Mouse (Mus musculus) urinary bladder, postnatal 10 days (tissue): ENCODE measurements around the gene Clnk.
"Not testable (repeated sequence)": the region's sequence is repeated elsewhere in the genome, so short reads cannot be mapped to it uniquely, and the experiment has no call there.

Experiments used
- DNase-seq: peaks from one replicate; pipeline ENCODE4 v3.0.0; 2022; ENCODE audit warnings: low spot score

Clnk gene

DNA sequence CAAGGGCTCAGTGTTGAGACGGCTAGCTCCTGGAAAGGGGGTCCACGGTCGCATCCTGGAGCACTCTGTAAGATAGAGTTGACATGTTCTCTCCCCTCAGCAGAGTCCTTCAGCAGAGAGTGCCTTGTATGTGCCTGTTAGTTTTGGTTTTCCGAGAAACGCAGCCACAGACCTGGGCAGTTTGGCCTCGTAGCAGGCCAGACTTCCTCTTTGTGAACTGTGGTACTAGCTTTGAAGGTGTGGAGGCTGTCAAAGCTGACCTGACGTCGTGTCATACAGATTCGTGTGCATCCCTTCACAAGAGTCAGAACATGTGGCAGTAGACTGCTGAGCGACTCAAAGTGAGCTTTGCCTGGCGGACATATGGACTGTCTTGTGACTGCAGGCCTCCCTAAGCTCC is at the start of gene Clnk:
Gene Clnk (minus strand): TSS at position 191 of the 400 bp plus-strand sequence.
- DNase-seq = no peak

DNA sequence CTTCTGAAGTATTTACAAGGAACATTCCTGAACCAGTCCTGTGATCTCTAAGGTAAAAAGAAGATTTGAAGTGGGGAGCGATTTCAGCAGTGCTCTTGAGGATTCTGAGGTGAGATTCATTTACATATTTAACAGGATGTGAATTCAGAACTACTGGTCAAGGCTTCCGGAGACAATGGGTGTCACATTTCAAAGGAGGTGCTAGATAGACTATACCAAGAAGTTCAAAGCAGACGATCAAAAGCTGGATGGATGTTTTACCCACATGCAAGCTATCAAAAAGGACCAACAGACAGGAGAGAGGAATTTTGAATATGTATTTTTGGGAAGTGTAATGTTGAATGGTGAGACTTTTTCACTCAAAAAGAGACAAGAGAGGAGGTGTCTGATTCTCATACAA is 28.7 kb upstream of the Clnk start:
- DNase-seq = no peak

DNA sequence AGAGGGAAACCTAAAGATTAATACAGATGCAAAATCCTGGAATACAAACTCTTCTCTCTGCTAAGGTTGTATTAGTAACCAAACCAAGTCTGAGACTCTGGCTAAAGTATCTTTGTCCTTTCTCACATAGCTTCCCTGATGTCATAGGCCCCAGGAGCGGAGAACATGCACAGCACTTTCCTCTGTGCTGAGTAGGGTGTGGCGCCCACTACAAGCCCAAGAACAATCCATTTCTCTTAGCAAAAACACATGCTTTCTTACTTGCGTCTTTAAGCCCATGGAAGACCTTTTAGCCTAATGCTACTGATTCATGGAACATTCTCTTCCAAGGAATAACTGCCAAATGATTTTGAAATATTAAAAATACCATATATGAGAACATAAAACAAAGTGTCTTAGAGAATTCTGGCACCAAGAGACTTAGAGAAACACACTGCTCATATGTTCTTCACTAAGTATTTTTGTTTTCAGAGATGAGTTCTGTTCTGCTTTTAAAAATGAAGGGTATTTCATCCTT is 28.0 kb upstream of the Clnk start:
- DNase-seq = no peak

DNA sequence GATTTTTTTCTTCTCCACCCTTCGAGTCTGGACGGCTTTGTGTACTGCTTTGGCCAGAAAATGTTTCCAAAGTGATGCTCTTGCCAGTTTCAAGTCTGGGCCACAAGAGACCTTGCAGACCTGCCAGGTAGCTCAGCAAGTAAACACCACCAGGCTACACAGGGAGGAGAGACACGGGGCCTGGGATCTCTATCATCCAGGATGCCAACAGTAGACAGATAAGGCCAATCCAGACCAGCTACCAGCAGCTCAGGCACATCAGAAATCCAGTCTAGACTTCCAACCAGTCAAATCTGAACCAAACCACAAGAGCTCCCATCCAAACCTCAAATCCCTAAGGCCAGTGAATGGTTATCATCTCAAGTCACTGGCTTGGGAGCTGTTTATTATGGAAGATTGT is 26.3 kb upstream of the Clnk start:
- no peak for DNase-seq

DNA sequence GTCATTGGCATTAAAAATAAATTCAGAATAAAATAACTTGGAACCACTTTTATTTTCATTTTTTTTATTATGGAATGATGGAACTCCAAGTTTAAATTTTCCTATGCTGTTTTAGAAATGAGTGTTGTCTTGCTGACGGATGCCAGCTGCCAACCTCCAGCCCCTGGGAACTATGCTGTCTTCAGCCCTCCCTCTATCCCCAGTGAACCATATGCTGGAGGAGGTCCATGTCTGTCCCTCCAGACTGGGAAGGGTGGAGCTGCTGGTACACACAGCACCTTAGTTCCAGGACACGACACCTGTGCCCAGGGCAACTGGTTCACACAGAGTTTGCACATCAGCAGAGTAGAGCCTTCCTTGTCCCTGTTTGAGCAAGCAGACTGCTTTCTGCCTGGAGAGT is 22.4 kb upstream of the Clnk start:
- DNase-seq = no peak

DNA sequence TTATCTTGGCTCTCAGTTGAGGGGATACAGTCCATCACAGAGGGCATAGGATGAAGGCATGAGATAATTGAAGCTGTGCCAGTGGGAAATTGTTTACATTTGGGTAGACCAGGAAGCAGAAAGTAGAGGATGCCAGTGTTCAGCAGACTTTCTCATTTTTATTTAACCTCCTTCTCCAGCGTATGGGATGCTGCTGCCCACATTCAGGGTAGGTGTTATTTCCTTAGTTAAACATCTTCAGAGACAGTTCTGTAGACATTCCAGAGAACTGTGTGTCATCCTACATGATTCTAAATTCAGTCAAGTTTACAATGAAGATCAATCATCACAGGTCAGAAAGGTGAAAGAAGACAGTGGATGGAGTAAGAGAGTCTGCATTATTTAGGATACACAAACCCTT is 12.0 kb upstream of the Clnk start:
- no peak for DNase-seq

DNA sequence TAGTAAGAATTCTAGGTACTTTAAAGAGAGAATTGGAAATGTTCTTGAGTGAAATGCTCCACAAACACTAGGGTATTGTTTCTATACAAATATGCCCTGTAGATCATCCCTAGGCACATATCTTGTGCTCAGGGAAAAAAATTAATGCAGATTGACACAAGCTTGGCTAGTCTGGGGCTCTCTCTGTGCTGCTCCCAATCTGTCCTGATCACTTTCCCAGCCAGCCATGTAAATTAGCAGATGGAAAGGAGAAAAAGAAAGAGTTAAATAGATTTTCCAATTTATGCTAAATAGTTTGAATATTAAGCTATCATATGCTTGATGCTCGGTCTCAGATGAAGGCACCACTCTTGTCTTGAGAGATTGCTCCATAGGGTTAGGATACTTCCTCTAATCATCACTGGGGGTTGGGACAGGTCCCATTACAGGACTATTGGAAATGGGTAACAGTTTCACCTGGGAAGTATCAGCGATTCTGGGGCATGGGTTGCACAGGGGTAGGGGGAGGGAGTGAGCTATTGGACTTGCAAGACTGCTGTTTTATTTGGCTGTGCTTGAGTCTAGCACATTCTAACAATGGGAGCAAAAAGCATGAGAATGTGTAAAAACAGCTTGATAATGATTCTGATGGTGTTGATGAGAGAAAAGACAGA is 10.1 kb upstream of the Clnk start:
- no peak for DNase-seq

DNA sequence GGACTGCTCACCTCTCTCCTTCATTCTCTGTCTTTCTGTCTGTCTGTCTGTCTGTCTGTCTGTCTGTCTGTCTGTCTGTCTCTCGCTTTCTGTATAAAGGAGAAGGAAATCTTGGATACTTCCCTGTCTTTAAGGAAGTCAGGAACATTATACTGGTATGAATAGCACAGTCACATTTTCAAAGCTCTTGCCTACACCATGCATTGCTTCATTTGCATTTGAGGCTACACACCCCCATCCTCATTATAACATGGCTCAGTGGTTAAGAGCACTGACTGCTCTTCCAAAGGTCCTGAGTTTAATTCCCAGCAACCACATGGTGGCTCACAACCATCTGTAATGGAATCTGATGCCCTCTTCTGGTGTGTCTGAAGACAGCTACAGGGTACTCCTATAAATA is 6.0 kb upstream of the Clnk start:
- DNase-seq = not testable (repeated sequence)

DNA sequence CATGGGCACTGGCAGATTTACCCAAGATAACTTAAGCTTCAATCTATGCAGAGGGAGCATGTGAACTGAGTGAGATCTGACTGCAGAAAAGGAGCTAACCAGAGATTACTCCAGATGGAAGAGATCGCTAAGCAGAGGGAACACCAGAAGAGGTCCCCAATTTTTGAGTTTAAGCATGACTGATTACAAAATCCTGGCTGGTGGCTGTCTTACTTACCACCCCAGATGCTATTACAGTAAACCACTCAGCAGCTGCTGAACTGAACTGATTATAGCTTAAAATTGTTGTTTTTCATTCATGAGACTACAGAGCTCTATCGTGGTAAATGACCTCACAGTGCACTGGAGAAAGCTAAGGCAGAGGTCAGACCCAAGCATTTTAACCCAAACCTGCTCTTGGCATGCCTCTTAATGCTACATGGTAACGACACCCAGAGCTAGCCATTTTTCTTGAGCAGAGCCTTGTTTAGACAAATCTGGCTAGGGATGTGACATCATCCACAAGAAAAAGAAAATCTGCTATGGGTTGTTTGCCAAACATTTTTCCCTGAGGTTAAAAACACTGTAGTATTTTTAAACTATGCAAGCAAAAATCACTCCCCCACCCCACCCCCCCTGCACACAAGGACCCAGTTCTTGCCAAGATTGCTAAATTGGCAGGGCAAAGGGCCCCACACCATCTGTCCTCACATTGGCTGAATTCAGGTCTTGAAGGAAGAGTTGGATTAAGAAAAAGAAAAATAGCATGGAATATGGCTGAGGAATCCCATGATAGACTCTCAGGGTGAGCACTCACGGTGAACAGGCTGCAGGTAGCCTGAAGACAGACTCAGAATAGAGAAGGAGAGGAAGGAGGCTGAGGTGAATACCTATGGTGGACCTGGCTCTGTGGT is 5.4 kb upstream of the Clnk start:
- DNase-seq = no peak

DNA sequence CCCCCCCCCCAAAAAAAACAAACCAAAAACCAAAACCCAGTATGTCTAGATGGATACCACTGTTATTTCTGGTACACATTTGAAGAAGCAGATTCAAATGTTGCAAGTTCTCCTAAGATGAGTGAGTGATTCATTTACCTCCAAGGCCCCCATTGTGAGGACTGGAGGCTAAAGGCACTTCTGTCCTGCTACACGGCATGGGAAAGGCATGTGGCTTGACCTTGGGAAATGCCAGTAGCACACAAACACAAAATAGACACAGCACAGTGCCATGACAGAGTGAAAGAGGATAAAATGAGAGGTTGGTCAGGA is 4.8 kb upstream of the Clnk start:
- DNase-seq = no peak

DNA sequence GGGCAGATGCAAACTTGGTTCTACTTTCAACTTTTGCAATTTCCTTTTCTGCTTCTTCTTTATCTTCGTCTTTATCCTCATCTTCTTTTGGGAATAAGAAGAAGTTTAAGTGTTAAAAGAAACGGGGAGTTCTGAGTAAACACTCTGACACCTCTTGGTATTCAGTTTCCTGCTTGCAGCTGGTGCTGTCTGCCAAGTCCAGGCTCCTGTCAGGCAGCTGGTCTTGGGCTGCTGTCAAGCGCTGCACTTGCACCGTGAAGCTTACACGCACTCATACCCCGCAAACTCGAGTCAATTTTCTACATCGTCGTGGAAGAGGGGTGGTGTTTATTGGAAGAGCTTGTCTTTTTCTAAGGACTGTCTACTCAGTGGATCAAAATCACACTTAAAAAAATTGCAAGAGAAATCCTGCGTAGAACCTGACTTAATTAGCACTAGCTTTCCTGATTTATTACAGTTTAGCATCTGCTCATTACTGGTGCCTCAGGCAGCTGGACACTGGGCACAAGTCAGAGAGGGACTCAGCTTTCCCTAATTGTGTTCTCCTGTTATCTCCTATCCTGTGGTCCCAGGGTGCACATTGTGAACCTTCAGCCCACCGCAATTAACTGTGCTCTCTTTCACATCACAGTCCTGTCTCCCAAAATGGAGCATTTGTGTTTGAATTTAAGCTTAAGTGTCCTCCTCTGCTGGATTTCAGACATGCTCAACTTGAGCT is 3.5 kb upstream of the Clnk start:
- no peak for DNase-seq

DNA sequence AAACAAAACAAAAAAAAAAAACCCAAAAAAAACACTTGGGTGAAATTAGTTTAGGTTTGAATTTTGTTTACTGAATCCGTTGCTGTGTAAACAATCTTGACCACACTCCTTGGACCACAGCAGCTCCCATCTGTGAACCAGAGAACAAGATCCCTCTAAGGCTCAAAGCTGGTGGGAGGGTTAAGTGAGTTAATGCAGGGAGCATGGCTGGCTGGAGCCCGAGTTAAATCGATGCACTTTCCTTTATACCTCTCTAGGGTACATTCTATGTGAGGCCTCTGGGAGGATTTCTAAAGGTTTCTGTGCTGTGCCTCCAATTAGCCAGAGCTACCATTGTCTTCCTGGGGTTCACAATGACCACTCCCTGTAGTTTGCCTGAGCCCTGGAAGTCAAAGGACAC is 1.2 kb downstream of the Clnk start:
- no peak for DNase-seq

DNA sequence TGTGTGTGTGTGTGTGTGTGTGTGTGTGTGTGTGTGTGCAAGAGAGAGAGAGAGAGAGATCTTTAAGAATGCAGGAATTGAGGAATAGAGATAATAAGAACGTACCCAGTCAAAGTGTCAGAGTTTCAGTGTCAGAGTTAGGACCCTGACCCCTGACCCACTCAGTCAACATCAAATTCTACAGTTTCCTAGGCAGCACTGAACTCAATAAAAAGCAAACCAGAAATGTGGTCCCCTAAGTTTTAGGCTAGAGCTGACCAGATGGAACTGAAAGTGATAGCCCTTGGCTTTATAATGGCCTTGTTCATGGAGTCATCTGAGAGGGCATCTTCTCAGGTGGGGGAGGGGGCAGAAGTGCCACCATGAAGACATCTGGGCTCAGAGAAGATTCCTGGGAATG is 1.7 kb downstream of the Clnk start:
- no peak for DNase-seq

DNA sequence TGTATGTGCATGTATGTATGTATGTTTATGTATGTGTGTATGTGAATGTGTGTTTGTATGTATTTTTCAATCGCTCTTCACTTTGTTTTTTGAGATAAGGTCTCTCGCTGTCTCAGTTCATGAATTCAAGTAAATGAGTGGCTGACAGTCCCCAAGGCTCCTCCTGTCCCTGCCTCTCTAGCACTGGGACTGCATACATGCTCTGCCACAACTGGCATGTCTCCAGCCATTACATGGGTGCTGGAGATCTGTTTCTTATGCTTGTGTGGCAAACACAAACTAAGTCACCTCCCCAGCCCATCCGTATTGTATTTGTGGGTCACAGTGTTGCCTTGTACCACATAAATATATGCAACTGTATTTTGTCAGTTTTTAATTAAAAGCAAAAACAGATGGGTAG is 3.7 kb downstream of the Clnk start:
- no peak for DNase-seq

DNA sequence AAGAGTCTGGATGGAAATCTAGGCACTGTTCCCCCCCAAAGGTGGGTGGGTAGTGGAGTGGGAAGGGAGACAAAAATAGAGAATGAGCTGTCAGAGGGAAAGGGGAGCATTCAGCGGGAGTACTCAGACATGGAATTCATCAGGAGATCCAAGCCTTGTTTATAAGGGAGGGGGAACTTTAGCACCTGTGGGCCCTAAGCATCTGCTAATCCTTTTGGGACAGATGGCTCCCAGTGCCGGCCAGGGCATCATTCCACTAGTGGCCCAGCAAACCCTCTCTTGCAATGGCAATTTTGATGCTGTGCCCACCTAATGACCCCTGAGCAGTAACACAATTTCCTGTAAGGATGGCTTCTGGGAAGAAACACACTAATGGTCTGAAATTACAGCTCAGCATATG is 5.0 kb downstream of the Clnk start:
- no peak for DNase-seq

DNA sequence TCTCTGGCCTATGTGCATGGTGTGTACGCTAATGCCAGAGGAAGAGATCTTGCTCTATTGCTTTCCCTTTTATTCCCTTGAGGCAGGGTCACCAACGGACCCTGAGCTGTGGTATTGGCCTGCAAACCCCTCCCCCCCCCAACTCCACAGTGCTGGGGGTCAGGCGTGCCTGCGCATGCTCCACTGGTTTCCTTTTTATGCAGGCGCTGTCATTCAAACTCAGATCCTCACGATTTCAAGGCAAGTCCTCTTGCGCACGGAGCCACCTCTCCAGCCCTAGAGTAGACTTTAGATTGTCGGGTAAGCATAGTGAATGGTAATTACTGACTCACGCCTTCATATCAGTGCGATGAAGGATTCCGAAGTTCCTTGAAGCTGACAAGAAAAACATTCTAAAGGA is 6.1 kb downstream of the Clnk start:
- no peak for DNase-seq

DNA sequence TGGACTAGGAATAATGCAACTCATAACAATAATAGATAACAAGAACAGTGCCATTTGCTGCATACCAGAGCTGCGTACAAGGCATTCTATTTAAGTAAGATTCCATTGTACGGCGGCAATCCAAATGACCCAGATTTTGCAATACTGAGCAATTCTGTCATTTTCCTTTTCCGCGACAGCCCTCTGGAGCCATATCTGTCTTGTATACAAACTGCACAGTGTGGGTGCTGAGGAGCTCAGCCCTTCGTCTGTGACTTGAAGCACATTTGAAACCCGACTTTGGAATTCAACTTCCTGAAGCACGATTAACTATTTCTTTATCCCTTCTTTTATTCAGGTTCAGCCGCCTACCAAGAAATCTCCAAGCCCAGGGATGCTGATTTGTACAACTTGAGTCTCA is 6.6 kb downstream of the Clnk start:
- DNase-seq = no peak

DNA sequence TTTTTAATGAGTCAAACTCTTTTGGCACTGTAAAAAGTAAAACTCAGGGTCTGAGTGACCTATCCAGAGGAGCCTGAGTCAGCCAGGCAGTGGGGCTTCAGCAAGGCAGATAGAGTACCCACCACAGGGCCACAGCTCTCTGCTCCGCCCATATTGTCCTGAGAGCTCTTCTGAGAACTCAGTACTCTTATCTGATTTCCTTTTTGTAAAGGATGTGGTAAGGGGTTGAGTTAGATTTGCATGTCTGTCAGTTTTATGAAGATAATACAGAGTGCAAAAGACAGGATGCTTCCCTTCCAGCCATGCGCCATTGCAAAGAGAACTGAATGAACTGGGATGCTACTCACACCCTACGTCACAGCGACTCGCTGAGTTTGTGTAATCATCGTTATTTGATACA is 12.0 kb downstream of the Clnk start:
- DNase-seq = no peak

DNA sequence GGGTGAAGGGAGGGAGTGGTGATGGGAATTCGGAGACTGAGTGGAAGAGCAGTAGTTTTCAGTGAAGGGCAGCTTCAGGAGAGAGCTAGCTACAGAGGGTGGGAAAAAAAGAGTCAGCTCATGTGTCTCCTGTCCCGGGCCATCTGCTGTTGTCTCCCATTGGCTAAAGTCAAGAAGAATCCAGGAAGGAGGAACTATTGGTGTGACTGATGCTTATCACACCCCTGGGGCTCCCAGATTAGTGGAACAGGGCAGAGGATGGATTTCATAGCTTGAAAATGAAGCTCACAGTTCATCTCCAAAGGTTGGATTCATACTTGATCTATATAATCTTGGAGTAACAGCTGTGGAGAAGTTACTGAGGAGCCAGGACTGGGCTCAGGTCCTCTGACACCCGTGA is 13.6 kb downstream of the Clnk start:
- no peak for DNase-seq

DNA sequence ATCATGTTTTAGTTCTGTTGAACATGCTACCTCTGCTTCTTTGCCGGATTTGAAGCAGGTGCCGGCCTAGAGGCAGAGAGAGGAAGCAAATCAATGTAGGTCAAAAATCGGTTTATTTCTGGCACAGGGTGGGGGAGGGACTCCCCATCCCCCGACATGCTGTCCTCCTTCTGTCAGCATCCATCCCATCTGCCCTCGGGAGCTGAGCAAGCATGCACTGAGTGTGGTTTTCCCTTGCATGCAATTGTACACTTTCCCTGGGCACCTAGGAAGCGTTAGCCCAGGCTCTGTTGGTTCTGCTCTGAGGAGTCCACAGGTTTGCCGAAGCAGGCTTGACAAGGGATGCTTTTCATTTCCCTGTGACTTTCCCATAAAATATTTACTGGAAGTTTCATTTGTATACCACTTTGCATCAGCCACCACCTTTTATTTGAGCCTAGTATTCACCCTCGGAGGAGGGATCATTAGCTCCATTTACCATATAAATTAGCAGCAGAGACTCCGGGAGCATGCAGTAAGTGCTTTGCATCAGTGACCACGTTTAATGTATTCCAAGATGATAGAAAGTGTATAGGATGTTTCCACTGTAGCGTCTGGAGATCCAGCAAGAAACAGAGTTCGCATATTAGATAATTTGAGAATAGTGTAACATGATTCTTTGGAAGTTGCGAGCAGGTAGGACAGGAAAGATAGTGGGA is 14.2 kb downstream of the Clnk start:
- DNase-seq = no peak

DNA sequence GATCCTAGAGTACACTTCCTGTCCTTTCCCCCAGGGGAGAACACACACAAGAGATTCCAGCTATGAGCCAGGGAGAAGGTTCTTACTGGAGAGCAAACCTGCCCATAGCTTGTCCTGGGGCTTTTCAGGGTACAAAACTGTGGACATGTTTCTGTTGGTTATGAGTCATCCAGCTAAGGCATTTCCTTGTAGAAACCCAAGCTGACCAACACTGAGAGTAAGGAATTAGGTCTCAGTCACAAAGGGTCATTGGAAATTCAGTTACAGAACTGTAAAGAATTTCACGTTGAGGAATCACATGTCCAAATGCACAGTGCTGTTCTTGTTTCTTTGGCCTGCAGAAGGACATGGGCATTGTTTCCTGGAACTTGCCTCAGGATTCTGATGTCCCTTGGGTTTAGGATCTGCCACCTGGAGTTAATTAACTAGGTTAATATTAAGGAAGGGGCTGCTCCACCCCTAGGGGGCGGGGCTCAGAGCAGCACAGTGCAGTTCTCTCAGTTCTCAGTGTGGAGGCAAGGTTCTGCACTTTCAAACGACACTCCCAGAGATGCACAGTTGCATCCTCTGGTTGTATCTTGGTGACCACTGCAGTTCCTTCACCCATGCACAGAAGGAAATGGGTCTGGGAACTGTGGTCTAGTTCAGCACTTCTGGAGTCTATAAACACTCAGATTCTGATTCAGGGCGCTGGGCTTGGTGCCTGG is 18.4 kb downstream of the Clnk start:
- no peak for DNase-seq

DNA sequence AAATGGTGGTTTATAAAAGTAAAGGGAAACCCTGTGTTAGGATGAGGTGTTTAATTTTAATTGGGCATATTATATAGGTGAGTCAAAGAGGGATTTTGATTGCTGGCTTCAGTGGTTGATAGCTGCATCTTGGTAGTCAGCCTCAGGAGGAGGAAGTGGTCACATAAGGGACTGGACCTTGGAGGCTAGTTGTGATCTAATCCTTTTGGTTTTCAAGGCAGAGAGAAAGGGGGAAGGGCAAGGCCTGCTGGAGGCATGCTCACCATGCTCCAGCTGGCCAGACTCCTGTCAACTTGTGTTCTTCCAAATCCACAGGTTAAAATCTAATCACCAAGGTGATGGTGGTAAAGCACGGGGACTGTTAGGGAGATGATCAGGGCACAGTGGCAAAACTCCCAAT is 19.0 kb downstream of the Clnk start:
- DNase-seq = no peak
